Mouse (Mus musculus) ES-E14 (cell line): ENCODE results near the gene Foxc1. TPM values are rescaled to one million over a fixed set of nuclear protein-coding genes. Genes with fewer than 3 reads are reported as not detected.

Source experiments
- DNase-seq: peaks from one replicate; pipeline ENCODE4 v3.0.0-alpha.2; 2013; ENCODE audit warnings: low read depth, low spot score
- H3K27ac ChIP-seq: 2 replicates; pipeline ENCODE4 v1.5.1; 2012; ENCODE audit warnings: low read depth, mild to moderate bottlenecking, low read length, moderate library complexity, mixed read lengths; ENCODE audit not compliant: poor library complexity, insufficient read depth, severe bottlenecking
- H3K36me3 ChIP-seq: 2 replicates; pipeline ENCODE4 v1.6.1; 2012; ENCODE audit warnings: mild to moderate bottlenecking, low read length, moderate library complexity, mixed read lengths; ENCODE audit not compliant: control insufficient read depth, poor library complexity, insufficient read depth, severe bottlenecking
- H3K4me1 ChIP-seq, 2 experiments: fragments of 150-350 bp in 1 of 2; sonication (generic) in 1 of 2; 2 replicates each; pipeline ENCODE4 v1.6.1; 2012; ENCODE audit warnings: low read length in 2 of 2, mild to moderate bottlenecking in 1 of 2, mixed read lengths in 1 of 2; ENCODE audit not compliant: control insufficient read depth in 2 of 2, insufficient read depth in 2 of 2, poor library complexity in 1 of 2
- H3K4me3 ChIP-seq, 2 experiments: fragments of 150-350 bp in 1 of 2; sonication (generic) in 1 of 2; 2 replicates each; pipeline ENCODE4 v1.5.1; 2012; ENCODE audit warnings: low read length in 2 of 2, low read depth in 1 of 2, mild to moderate bottlenecking in 1 of 2, mixed read lengths in 1 of 2; ENCODE audit not compliant: insufficient read depth in 1 of 2, poor library complexity in 1 of 2, severe bottlenecking in 1 of 2
- H3K9ac ChIP-seq: 2 replicates; pipeline ENCODE4 v1.6.1; 2012; ENCODE audit warnings: low read depth, mild to moderate bottlenecking, low read length, mixed read lengths; ENCODE audit not compliant: poor library complexity, insufficient read depth, severe bottlenecking
- H3K9me3 ChIP-seq: fragments of 150-350 bp; sonication (generic); 2 replicates; pipeline ENCODE4 v1.6.1; 2012; ENCODE audit warnings: low read depth, mild to moderate bottlenecking, low read length; ENCODE audit not compliant: control insufficient read depth, insufficient read depth
- CHD2 ChIP-seq: IDR thresholded peaks from 2 replicates; pipeline ENCODE4 v1.6.1; 2014; ENCODE audit warnings: mild to moderate bottlenecking, low read depth, low read length, inconsistent platforms
- HCFC1 ChIP-seq: IDR thresholded peaks from 2 replicates; pipeline ENCODE4 v1.6.1; 2012; ENCODE audit warnings: low read length, inconsistent platforms, borderline replicate concordance; ENCODE audit not compliant: insufficient read depth
- MAFK ChIP-seq: IDR thresholded peaks from 2 replicates; pipeline ENCODE4 v1.6.1; 2014; ENCODE audit warnings: mild to moderate bottlenecking, low read depth, low read length, inconsistent platforms; ENCODE audit not compliant: insufficient read depth
- ZC3H11A ChIP-seq: IDR thresholded peaks from 2 replicates; pipeline ENCODE4 v1.6.1; 2012; ENCODE audit warnings: low read depth, mild to moderate bottlenecking, inconsistent platforms, low read length, borderline replicate concordance
- ZNF384 ChIP-seq: IDR thresholded peaks from 2 replicates; pipeline ENCODE4 v1.6.1; 2012; ENCODE audit warnings: low read depth, low read length, inconsistent platforms
- in situ Hi-C, 2 experiments: fragments of 600-800 bp; cut with MboI; formaldehyde crosslinking; loops; one replicate each; pipeline ENCODE4 v1.15.1; 2025; ENCODE audit warnings: low sequenced_read_pairs in 2 of 2, inconsistent platforms in 1 of 2; ENCODE audit not compliant: unreplicated experiment in 2 of 2
- total RNA-seq: library from RNA; depleted of rRNA; stranded (reverse); fragments of 300-350 nt; gene quantifications from 2 replicates; pipeline ENCODE4 v1.2.3, GENCODE M21; 2012

Gene Foxc1
- total RNA-seq, 1 experiment, result 1.2 TPM

DNA sequence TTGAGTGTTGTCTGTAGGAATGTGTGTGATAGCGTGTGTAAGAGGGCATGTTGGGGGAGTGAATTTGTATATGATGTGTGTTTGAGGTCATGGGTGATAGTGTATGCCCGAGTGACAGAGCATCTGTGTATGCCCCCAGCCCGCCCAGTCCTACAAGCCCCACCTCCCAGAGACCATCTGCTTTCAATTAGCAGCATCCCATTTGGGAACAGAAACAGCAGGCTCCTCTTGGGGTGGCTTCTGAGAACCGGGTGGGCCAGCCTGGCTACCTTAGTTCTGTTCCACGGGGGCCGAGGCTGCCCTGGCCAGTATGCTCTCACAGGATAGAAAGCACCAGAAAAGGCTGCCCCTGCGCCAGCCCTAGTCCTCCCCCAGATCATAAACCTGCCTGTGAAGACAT, 11.9 kb downstream of the Foxc1 start:
- Histone ChIP-seq H3K9ac (no peak overlapping the region), H3K27ac (no peak overlapping the region), H3K9me3 (no peaks in the 10 kb centered on the region), H3K4me1 (peaks cover 2 to 4% of the 10 kb centered on the region in 2 experiments; a peak in 1 of 4 replicates), H3K4me3 (no peak overlapping the region), H3K36me3 (no peaks in the 10 kb centered on the region)
- no peak for DNase-seq
- TF ChIP-seq HCFC1, result no peak
- no peak for TF ChIP-seq ZNF384
- TF ChIP-seq CHD2, result no peak
- TF ChIP-seq MAFK, result no peak
- no peak for TF ChIP-seq ZC3H11A
- in situ Hi-C loops, result loop anchor here in 1 of 2 experiments (25.0 kb wide), 1 partner anchor 394 kb away; no protein-coding TSS in a partner anchor

DNA sequence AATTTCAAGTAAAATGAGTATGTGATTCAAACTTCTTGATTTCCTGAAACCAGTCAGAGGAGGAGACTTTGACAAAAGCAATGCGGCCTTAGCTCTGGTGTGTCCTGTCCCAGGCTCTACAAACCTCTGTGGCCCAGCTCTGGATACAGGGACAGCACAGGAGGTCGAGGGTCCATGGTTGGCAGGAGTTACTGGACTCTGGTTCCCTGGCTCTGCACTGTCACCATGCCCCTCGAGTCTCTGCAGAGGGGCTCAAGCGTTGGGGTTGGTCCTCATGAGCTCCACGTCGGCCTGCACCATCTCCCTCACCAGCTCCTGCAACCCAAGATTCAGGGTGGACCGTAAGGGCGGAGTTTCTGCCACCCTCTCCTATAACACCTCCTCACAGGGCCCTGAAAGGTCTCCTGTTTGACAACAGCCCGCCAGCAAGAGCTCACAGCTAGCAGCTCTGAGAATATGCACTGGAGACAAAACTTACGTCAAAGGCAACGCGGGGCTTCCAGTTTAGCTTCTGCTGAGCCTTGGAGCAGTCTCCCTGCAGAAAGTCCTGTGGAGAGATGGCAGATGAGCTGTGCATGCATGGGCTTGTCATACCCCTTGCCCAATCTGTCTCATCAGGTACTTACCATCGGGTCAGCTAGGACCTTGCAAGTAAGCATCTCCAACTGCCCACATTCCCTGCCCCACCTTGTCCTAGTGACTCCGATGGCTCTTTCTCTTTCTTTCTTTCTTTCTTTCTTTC, 13.4 kb downstream of the Foxc1 start:
- no peak overlapping the region for H3K27ac ChIP-seq
- H3K4me3 ChIP-seq, result no peak overlapping the region
- H3K36me3 ChIP-seq, result no peaks in the 10 kb centered on the region
- H3K9me3 ChIP-seq, result no peaks in the 10 kb centered on the region
- in situ Hi-C loops, result loop anchor here in 1 of 2 experiments (25.0 kb wide), 1 partner anchor 392 kb away; no protein-coding TSS in a partner anchor
- no peak for DNase-seq
- TF ChIP-seq ZNF384 (no peak), MAFK (no peak), ZC3H11A (no peak), HCFC1 (no peak)
- H3K4me1 ChIP-seq, result peaks cover 2 to 5% of the 10 kb centered on the region in 2 experiments; a peak in 1 of 4 replicates
- H3K9ac ChIP-seq, result no peak overlapping the region

DNA sequence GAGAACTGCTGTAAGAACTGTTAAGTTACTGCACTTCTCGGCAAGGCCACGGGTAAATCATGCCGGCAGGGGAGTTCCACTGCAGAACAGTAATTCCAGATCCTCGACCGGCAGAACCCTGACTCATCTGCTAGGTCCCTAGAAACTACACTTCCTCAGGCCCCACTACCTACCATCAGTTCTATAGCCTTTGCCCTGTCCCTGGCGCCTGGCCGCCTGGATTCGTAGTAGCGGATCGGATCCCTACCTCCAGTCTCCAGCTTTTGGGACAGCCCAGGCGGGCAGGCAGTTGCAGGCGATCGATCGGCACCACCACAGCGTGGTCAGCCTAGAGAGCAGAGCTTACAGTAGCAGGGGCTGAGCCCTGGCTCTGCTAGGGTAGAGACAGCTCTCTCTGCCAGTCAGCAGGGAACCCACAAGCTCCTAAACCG, 14.2 kb downstream of the Foxc1 start:
- no peak overlapping the region; the same call in 1 of the 2 replicates for H3K9ac ChIP-seq

DNA sequence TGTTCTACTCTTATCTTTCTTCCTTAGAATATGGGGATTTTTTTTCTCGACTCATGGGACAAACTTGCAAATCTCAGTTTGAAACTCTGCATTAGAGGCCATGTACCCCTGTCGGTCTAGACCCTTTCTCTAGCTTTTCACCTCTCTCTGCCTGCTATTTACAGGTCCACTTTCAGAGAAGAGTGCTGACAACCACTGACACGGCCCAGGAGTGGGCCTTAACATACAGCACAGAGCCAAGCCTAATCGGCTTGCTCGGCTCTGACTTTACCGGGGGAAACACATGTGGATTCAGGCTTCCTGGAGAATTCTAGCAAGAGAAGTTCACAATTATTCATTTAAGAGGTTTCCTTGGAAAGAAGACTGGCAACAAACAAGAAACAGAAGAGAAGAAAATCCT, 14.6 kb downstream of the Foxc1 start:
- Histone ChIP-seq H3K27ac (no peak overlapping the region), H3K4me3 (no peak overlapping the region), H3K9ac (no peak overlapping the region), H3K9me3 (no peaks in the 10 kb centered on the region), H3K36me3 (no peaks in the 10 kb centered on the region), H3K4me1 (peaks cover 2 to 5% of the 10 kb centered on the region in 2 experiments; a peak in 1 of 4 replicates)
- in situ Hi-C loops, result loop anchor here in 1 of 2 experiments (25.0 kb wide), 1 partner anchor 391 kb away; no protein-coding TSS in a partner anchor
- DNase-seq, result no peak
- TF ChIP-seq ZC3H11A (no peak), ZNF384 (no peak), CHD2 (no peak), HCFC1 (no peak), MAFK (no peak)

More for the DNA sequence above, 14.2 kb downstream of the Foxc1 start:
- TF ChIP-seq ZC3H11A (no peak), ZNF384 (no peak), HCFC1 (no peak), MAFK (no peak), CHD2 (no peak)
- peaks cover 2 to 5% of the 10 kb centered on the region in 2 experiments; a peak in 1 of 4 replicates for H3K4me1 ChIP-seq
- DNase-seq, result no peak
- H3K4me3 ChIP-seq, result peak overlapping the region; percentile 29 to 53; a peak in 3 of 4 replicates
- H3K27ac ChIP-seq, result no peak overlapping the region
- H3K36me3 ChIP-seq, result no peaks in the 10 kb centered on the region
- no peaks in the 10 kb centered on the region for H3K9me3 ChIP-seq
- in situ Hi-C loops, result loop anchor here in 1 of 2 experiments (25.0 kb wide), 1 partner anchor 392 kb away; no protein-coding TSS in a partner anchor
